Mouse (Mus musculus): ENCODE results near the gene Acap1. TPM values are rescaled to one million over a fixed set of nuclear protein-coding genes. Genes with fewer than 3 reads are reported as not detected.

Gene Acap1
- total and polyA plus RNA-seq, 3 experiments, result 39.6 to 70.9 (median 58.2) TPM

DNA sequence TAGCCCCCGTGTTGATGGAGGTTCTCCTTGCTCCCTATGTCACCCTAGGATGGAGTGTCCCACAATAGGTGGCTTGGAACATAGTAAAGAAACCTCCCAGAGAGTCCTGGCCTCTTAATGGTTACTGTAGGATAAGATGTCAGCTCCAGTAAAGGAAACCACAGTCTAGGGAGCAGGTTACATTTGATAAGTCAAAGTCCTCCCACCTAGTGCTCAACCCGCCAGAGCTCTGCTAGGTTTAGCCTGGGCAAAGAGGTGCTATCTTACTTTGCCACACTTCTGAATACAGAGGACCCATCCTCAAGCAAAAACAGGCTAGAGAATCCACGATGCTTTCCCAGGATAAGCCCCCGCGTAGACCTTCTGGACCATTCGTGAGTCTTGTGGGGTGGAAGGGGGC lies 16.4 kb downstream of the Acap1 start:
- H3K4me2 ChIP-seq (ENCODE audit: insufficient read depth, low read depth, poor library complexity, severe bottlenecking), result no peak overlapping the region
- peaks cover 8% of the 10 kb centered on the region for H3K9me3 ChIP-seq (replicated peaks; ENCODE audit: low read length)
- peaks cover 4 to 39% of the 10 kb centered on the region in 2 experiments for H3K36me3 ChIP-seq (replicated peaks in 1 of 2; ENCODE audit: control insufficient read depth in 1 of 2, insufficient read depth in 1 of 2, low read length in 1 of 2)
- in situ Hi-C loops (cut with MboI; ENCODE audit: low pct_ligation_motif_present, low pct_unique_long_range_greater_than_20kb, low sequenced_read_pairs) (loop anchor here (5.0 kb wide), 2 partner anchors 77 to 197 kb away; partner anchors contain the start of genes Fgf11 and Senp3), dilution Hi-C loops (cut with MboI; ENCODE audit: extremely low pct_ligation_motif_present, extremely low pct_unique_long_range_greater_than_20kb, low sequenced_read_pairs) (no loop called here)
- no peak for DNase-seq (ENCODE audit: extremely low read depth)
- TF ChIP-seq TCF12 (IDR thresholded peaks at IDR 0.05; ENCODE audit: low read depth, low read length) (no peak), RCOR1 (conservative IDR thresholded peaks at IDR 0.05; ENCODE audit: low read depth, low read length) (no peak), BHLHE40 (IDR thresholded peaks at IDR 0.05; ENCODE audit: low read depth, low read length) (no peak), ZNF384 (IDR thresholded peaks at IDR 0.05; ENCODE audit: low read depth, low read length) (no peak), NELFE (IDR thresholded peaks at IDR 0.05; ENCODE audit: low read depth, low read length) (no peak), MYC (IDR thresholded peaks at IDR 0.05; ENCODE audit: low read depth, low read length) (no peak), E2F4 (IDR thresholded peaks at IDR 0.05; ENCODE audit: insufficient replicate concordance, low read depth, low read length) (no peak), SIN3A (IDR thresholded peaks at IDR 0.05; ENCODE audit: low read length) (no peak), IRF4 (IDR thresholded peaks at IDR 0.05; ENCODE audit: low read depth, low read length) (no peak)
- no peaks in the 10 kb centered on the region for H3K27me3 ChIP-seq (replicated peaks)
- H3K27ac ChIP-seq (ENCODE audit: insufficient read depth, low read depth), result no peak overlapping the region
- no peaks in the 10 kb centered on the region for H3K79me2 ChIP-seq (replicated peaks; ENCODE audit: control insufficient read depth, extremely low read depth, insufficient read depth, poor library complexity, severe bottlenecking)
- H3K4me1 ChIP-seq (ENCODE audit: control insufficient read depth in 1 of 2, insufficient read depth in 2 of 2), result peaks cover 21 to 66% of the 10 kb centered on the region in 2 experiments
- no peak overlapping the region for H3K4me3 ChIP-seq (replicated peaks in 1 of 3; ENCODE audit: low read depth in 2 of 3, low read length in 2 of 3, poor library complexity in 1 of 3)
- no peak overlapping the region for H3K9ac ChIP-seq (ENCODE audit: insufficient read depth, low read depth)

- in situ Hi-C loops (cut with MboI; ENCODE audit: low pct_ligation_motif_present, low pct_unique_long_range_greater_than_20kb, low sequenced_read_pairs), result loop anchor here (5.0 kb wide), 2 partner anchors 76 to 196 kb away; partner anchors contain the start of genes Fgf11 and Senp3
These were observed 16.9 kb downstream of the Acap1 start for GRCm38 (mm10) chr11:69878399-69878798.

More at GRCm38 (mm10) chr11:69878399-69878798, 16.9 kb downstream of the Acap1 start:
- no peak overlapping the region for H3K4me2 ChIP-seq (ENCODE audit: insufficient read depth, low read depth, poor library complexity, severe bottlenecking)
- H3K79me2 ChIP-seq (replicated peaks; ENCODE audit: control insufficient read depth, extremely low read depth, insufficient read depth, poor library complexity, severe bottlenecking), result no peaks in the 10 kb centered on the region
- no peak overlapping the region for H3K9ac ChIP-seq (ENCODE audit: insufficient read depth, low read depth)
- TF ChIP-seq SIN3A (IDR thresholded peaks at IDR 0.05; ENCODE audit: low read length), result no peak
- TF ChIP-seq CTCF (conservative IDR thresholded peaks at IDR 0.05 in 1 of 2, IDR thresholded peaks at IDR 0.05 in 1 of 2; ENCODE audit: low read depth in 2 of 2, low read length in 2 of 2), result no peak
- no peak for TF ChIP-seq MAX (IDR thresholded peaks at IDR 0.05; ENCODE audit: low read length)
- no peak for TF ChIP-seq ZMIZ1 (IDR thresholded peaks at IDR 0.05; ENCODE audit: low read depth, low read length)
- no peak for TF ChIP-seq POLR2A (IDR thresholded peaks at IDR 0.05; ENCODE audit: low read depth, low read length)
- no peak for TF ChIP-seq POLR2AphosphoS2 (IDR thresholded peaks at IDR 0.05; ENCODE audit: low read depth, low read length)
- TF ChIP-seq JUN (IDR thresholded peaks at IDR 0.05; ENCODE audit: insufficient read depth, low read depth, low read length), result no peak
- TF ChIP-seq NELFE (IDR thresholded peaks at IDR 0.05; ENCODE audit: low read depth, low read length), result no peak
- no peak for TF ChIP-seq MXI1 (IDR thresholded peaks at IDR 0.05; ENCODE audit: low read depth, low read length)
- TF ChIP-seq CHD2 (IDR thresholded peaks at IDR 0.05; ENCODE audit: low read length), result no peak
- no peak for TF ChIP-seq UBTF (IDR thresholded peaks at IDR 0.05; ENCODE audit: low read depth, low read length)
- no peak for TF ChIP-seq USF2 (conservative IDR thresholded peaks at IDR 0.05; ENCODE audit: low read depth, low read length)
- no peak for TF ChIP-seq RCOR1 (conservative IDR thresholded peaks at IDR 0.05; ENCODE audit: low read depth, low read length)
- no peak for TF ChIP-seq ZKSCAN1 (IDR thresholded peaks at IDR 0.05; ENCODE audit: borderline replicate concordance, low read depth, low read length)
- TF ChIP-seq MEF2A (IDR thresholded peaks at IDR 0.05; ENCODE audit: borderline replicate concordance, low read depth, low read length), result no peak
- H3K4me3 ChIP-seq (replicated peaks in 1 of 3; ENCODE audit: low read depth in 2 of 3, low read length in 2 of 3, poor library complexity in 1 of 3), result no peak overlapping the region
- H3K27ac ChIP-seq (ENCODE audit: insufficient read depth, low read depth), result no peak overlapping the region
- H3K9me3 ChIP-seq (replicated peaks; ENCODE audit: low read length), result peaks cover 4% of the 10 kb centered on the region
- no peak for DNase-seq (ENCODE audit: extremely low read depth)
- no peaks in the 10 kb centered on the region for H3K27me3 ChIP-seq (replicated peaks)
- peaks cover under 1 to 34% of the 10 kb centered on the region in 2 experiments for H3K36me3 ChIP-seq (replicated peaks in 1 of 2; ENCODE audit: control insufficient read depth in 1 of 2, insufficient read depth in 1 of 2, low read length in 1 of 2)
- dilution Hi-C loops (cut with MboI; ENCODE audit: extremely low pct_ligation_motif_present, extremely low pct_unique_long_range_greater_than_20kb, low sequenced_read_pairs), result no loop called here
- peaks cover 21 to 66% of the 10 kb centered on the region in 2 experiments for H3K4me1 ChIP-seq (ENCODE audit: control insufficient read depth in 1 of 2, insufficient read depth in 2 of 2)

All from CH12.LX (cell line).